Mouse (Mus musculus) embryonic fibroblast, embryonic 13.5 days (primary cell): Measurements from ENCODE around the gene Pgc.

Source experiments
- CTCF ChIP-seq: IDR thresholded peaks from 2 replicates; pipeline ENCODE4 v1.5.1; 2011; ENCODE audit warnings: mild to moderate bottlenecking, control low read depth, low read length, moderate library complexity, borderline replicate concordance; ENCODE audit not compliant: insufficient read depth
- POLR2A ChIP-seq: IDR thresholded peaks from 2 replicates; pipeline ENCODE4 v1.6.1; 2011; ENCODE audit warnings: low read depth, mild to moderate bottlenecking, control low read depth, low read length, moderate library complexity

DNA sequence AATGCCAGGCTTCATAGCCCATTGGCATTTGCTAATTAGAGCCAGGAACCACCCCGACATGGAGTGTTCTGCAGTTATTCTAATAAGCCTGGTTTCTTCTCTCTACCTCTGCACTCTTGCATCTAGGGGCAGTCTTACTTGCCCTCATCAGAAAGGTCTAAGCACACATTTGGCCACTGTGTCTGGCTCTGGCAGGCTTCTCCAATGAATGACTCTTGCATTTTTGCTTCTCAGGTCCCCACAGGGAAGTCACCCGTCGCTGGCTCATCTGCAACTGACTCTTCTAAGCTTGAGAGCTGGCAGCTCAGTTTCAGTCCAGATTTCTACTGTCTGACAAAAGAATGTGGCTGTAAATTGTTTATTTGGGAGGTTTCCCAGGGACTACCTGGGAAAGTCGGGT is 39.3 kb downstream of the Pgc start:
- TF ChIP-seq POLR2A (no peak), CTCF (no peak)
